Mouse (Mus musculus) heart, embryonic 12.5 days (tissue): ENCODE results near the gene Creg1. TPM values are rescaled to one million over a fixed set of nuclear protein-coding genes. Genes with fewer than 3 reads are reported as not detected.
"Not testable (repeated sequence)": the region's sequence is repeated elsewhere in the genome, so short reads cannot be mapped to it uniquely, and the experiment has no call there.

Source experiments
- ATAC-seq: fragments of 200-750 bp; cut with Nextera tagmentation; 2 replicates; pipeline ENCODE4 v1.8.0; 2017; ENCODE audit warnings: moderate TSS enrichment, moderate library complexity; ENCODE audit not compliant: insufficient number of reproducible peaks, low FRiP score
- H3K27ac ChIP-seq: fragments of 300-500 bp; sonication (generic); 2 replicates; pipeline ENCODE4 v1.5.1; 2016; ENCODE audit warnings: mild to moderate bottlenecking, moderate library complexity; ENCODE audit not compliant: poor library complexity, severe bottlenecking
- H3K27me3 ChIP-seq: fragments of 300-500 bp; sonication (generic); replicated peaks from 2 replicates; pipeline ENCODE4 v1.6.1; 2016; ENCODE audit warnings: mild to moderate bottlenecking, moderate library complexity
- H3K36me3 ChIP-seq: fragments of 300-500 bp; sonication (generic); 2 replicates; pipeline ENCODE4 v1.6.1; 2016; ENCODE audit warnings: mild to moderate bottlenecking, moderate library complexity
- H3K4me1 ChIP-seq: fragments of 300-500 bp; sonication (generic); replicated peaks from 2 replicates; pipeline ENCODE4 v1.6.1; 2016; ENCODE audit warnings: mild to moderate bottlenecking
- H3K4me2 ChIP-seq: fragments of 300-500 bp; sonication (generic); 2 replicates; pipeline ENCODE4 v1.6.1; 2016; ENCODE audit warnings: mild to moderate bottlenecking, moderate library complexity
- H3K4me3 ChIP-seq: fragments of 300-500 bp; sonication (generic); 2 replicates; pipeline ENCODE4 v1.5.1; 2016; ENCODE audit warnings: mild to moderate bottlenecking
- H3K9ac ChIP-seq: fragments of 300-500 bp; sonication (generic); 2 replicates; pipeline ENCODE4 v1.6.1; 2016; ENCODE audit warnings: mild to moderate bottlenecking, moderate library complexity
- H3K9me3 ChIP-seq: fragments of 300-500 bp; sonication (generic); replicated peaks from 2 replicates; pipeline ENCODE4 v1.6.1; 2016; ENCODE audit warnings: mild to moderate bottlenecking, moderate library complexity
- WGBS: fragments of 180-500 bp; shearing (Covaris S2); methylation state at CpG from one replicate; pipeline ENCODE4 v1.1.7; 2016; 5-methylcytosine and 5-hydroxymethylcytosine counted together
- polyA plus RNA-seq: library from polyadenylated mRNA; unstranded; fragments of >200 nt; fragmentation: Nextera tagmentation; extraction: Ambion mirVana; gene quantifications from 2 replicates; pipeline ENCODE4 v1.2.1, GENCODE M21; 2016

Gene Creg1
- polyA plus RNA-seq, 1 experiment from 2014 or later: 109 TPM

- Histone ChIP-seq H3K27me3 (no peaks in the 10 kb centered on the region), H3K9me3 (no peaks in the 10 kb centered on the region), H3K4me3 (no peak overlapping the region), H3K9ac (no peak overlapping the region), H3K4me2 (no peak overlapping the region), H3K4me1 (peaks cover 20% of the 10 kb centered on the region), H3K36me3 (no peaks in the 10 kb centered on the region), H3K27ac (no peak overlapping the region)
- WGBS: 89% methylated on average over 6 of the region's 6 CpGs
- ATAC-seq: no peak
Observed at GRCm38 (mm10) chr1:165754205-165754604, 9.3 kb upstream of the Creg1 start.

GRCm38 (mm10) chr1:165755194-165755593, 8.4 kb upstream of the Creg1 start:
- 41% methylated on average over 4 of the region's 4 CpGs for WGBS
- H3K27me3 ChIP-seq: no peaks in the 10 kb centered on the region
- no peak overlapping the region for H3K27ac ChIP-seq
- no peak for ATAC-seq
- no peaks in the 10 kb centered on the region for H3K9me3 ChIP-seq
- no peak overlapping the region for H3K4me2 ChIP-seq
- no peaks in the 10 kb centered on the region for H3K36me3 ChIP-seq
- H3K4me1 ChIP-seq: peaks cover 20% of the 10 kb centered on the region
- H3K4me3 ChIP-seq: no peak overlapping the region
- H3K9ac ChIP-seq: no peak overlapping the region

- H3K36me3 ChIP-seq: no peaks in the 10 kb centered on the region
- H3K9me3 ChIP-seq: no peaks in the 10 kb centered on the region
- WGBS: 83% methylated on average over 3 of the region's 3 CpGs
Observed at GRCm38 (mm10) chr1:165761522-165762305, 1.8 kb upstream of the Creg1 start.

GRCm38 (mm10) chr1:165762498-165762897, 1.0 kb upstream of the Creg1 start:
- 60% methylated on average over 2 of the region's 2 CpGs for WGBS
- H3K9me3 ChIP-seq, H3K36me3 ChIP-seq, H3K9ac ChIP-seq, H3K4me3 ChIP-seq, ATAC-seq, H3K27ac ChIP-seq, H3K27me3 ChIP-seq: not testable (repeated sequence)
- peak overlapping the region; percentile 84; the same call in 1 of the 2 replicates for H3K4me2 ChIP-seq
- H3K4me1 ChIP-seq: peaks cover 25% of the 10 kb centered on the region

More at GRCm38 (mm10) chr1:165761522-165762305, 1.8 kb upstream of the Creg1 start:
- Histone ChIP-seq H3K4me2 (no peak overlapping the region), H3K27ac (no peak overlapping the region), H3K4me3 (no peak overlapping the region), H3K4me1 (peaks cover 25% of the 10 kb centered on the region), H3K27me3 (no peaks in the 10 kb centered on the region), H3K9ac (no peak overlapping the region)
- no peak for ATAC-seq

- peak overlapping the region; percentile 64 for H3K4me3 ChIP-seq
- peaks cover 4% of the 10 kb centered on the region; the same call in 1 of the 2 replicates for H3K27me3 ChIP-seq
- no peaks in the 10 kb centered on the region for H3K9me3 ChIP-seq
- no peak for ATAC-seq
- H3K36me3 ChIP-seq: no peaks in the 10 kb centered on the region
- H3K4me1 ChIP-seq: peaks cover 25% of the 10 kb centered on the region
- peak overlapping the region; percentile 84 for H3K4me2 ChIP-seq
- peak overlapping the region; percentile 2; the same call in 1 of the 2 replicates for H3K9ac ChIP-seq
- H3K27ac ChIP-seq: no peak overlapping the region
- WGBS: 22% methylated on average over 14 of the region's 14 CpGs
Observed at GRCm38 (mm10) chr1:165762914-165763634, 472 bp upstream of the Creg1 start.

- peak overlapping the region; percentile 75 for H3K9ac ChIP-seq
- WGBS: 48% methylated on average over 9 of the region's 9 CpGs
Observed at GRCm38 (mm10) chr1:165764571-165764970, 1.0 kb downstream of the Creg1 start.

GRCm38 (mm10) chr1:165765041-165765440, 1.5 kb downstream of the Creg1 start:
- H3K4me3 ChIP-seq: peak overlapping the region; percentile 64
- no peak overlapping the region; the same call in 1 of the 2 replicates for H3K27ac ChIP-seq
- peaks cover 4% of the 10 kb centered on the region; the same call in 1 of the 2 replicates for H3K27me3 ChIP-seq
- H3K9ac ChIP-seq: peak overlapping the region; percentile 75; the same call in 1 of the 2 replicates
- peaks cover 1% of the 10 kb centered on the region; the same call in 1 of the 2 replicates for H3K36me3 ChIP-seq
- peak overlapping the region; percentile 84 for H3K4me2 ChIP-seq
- peaks cover 26% of the 10 kb centered on the region for H3K4me1 ChIP-seq
- 82% methylated on average over 11 of the region's 11 CpGs for WGBS
- no peak for ATAC-seq
- no peaks in the 10 kb centered on the region for H3K9me3 ChIP-seq

More at GRCm38 (mm10) chr1:165764571-165764970, 1.0 kb downstream of the Creg1 start:
- Histone ChIP-seq H3K27ac (peak overlapping the region; percentile 52), H3K36me3 (no peaks in the 10 kb centered on the region), H3K4me2 (peak overlapping the region; percentile 84), H3K27me3 (peaks cover 4% of the 10 kb centered on the region; the same call in 1 of the 2 replicates), H3K9me3 (no peaks in the 10 kb centered on the region), H3K4me1 (peaks cover 25% of the 10 kb centered on the region), H3K4me3 (peak overlapping the region; percentile 64)
- no peak for ATAC-seq

GRCm38 (mm10) chr1:165765651-165766294, 2.2 kb downstream of the Creg1 start:
- peak overlapping the region; percentile 84 for H3K4me2 ChIP-seq
- H3K4me1 ChIP-seq: peaks cover 28% of the 10 kb centered on the region
- H3K4me3 ChIP-seq: peak overlapping the region; percentile 64
- no peak for ATAC-seq
- H3K36me3 ChIP-seq: peaks cover 8% of the 10 kb centered on the region; the same call in 1 of the 2 replicates
- H3K9ac ChIP-seq: 0 out of 2 replicates have a peak overlapping the region, but pooled peaks have one; percentile 5
- no peaks in the 10 kb centered on the region for H3K9me3 ChIP-seq
- WGBS: 80% methylated on average over 17 of the region's 17 CpGs
- H3K27ac ChIP-seq: peak overlapping the region; percentile 26; the same call in 1 of the 2 replicates
- H3K27me3 ChIP-seq: peaks cover 4% of the 10 kb centered on the region; the same call in 1 of the 2 replicates

- WGBS: 64% methylated on average over 7 of the region's 7 CpGs
- Histone ChIP-seq H3K9ac (no peak overlapping the region), H3K4me3 (peak overlapping the region; percentile 64), H3K4me1 (peaks cover 32% of the 10 kb centered on the region), H3K9me3 (no peaks in the 10 kb centered on the region), H3K27ac (peak overlapping the region; percentile 26; the same call in 1 of the 2 replicates), H3K4me2 (peak overlapping the region; percentile 84; the same call in 1 of the 2 replicates), H3K27me3 (peaks cover 4% of the 10 kb centered on the region; the same call in 1 of the 2 replicates), H3K36me3 (peaks cover 11% of the 10 kb centered on the region; the same call in 1 of the 2 replicates)
- ATAC-seq: 0 out of 2 replicates have a peak, but pooled peaks have one; percentile 21
Observed at GRCm38 (mm10) chr1:165766295-165766890, 2.8 kb downstream of the Creg1 start.

GRCm38 (mm10) chr1:165768894-165769512, 5.5 kb downstream of the Creg1 start:
- Histone ChIP-seq H3K9ac (no peak overlapping the region), H3K27me3 (peaks cover 4% of the 10 kb centered on the region; the same call in 1 of the 2 replicates), H3K36me3 (peaks cover 12% of the 10 kb centered on the region), H3K4me1 (peaks cover 45% of the 10 kb centered on the region), H3K27ac (peak overlapping the region; percentile 43), H3K9me3 (no peaks in the 10 kb centered on the region), H3K4me3 (no peak overlapping the region), H3K4me2 (peak overlapping the region; percentile 18; the same call in 1 of the 2 replicates)
- peak; percentile 43 for ATAC-seq
- 75% methylated on average over 9 of the region's 9 CpGs for WGBS
